Mouse (Mus musculus): Measurements from ENCODE around the gene Ranbp17.

- TF ChIP-seq CTCF (IDR thresholded peaks at IDR 0.05; ENCODE audit: low read depth, low read length) = no peak
- TF ChIP-seq GATA1 (IDR thresholded peaks at IDR 0.05; ENCODE audit: borderline replicate concordance, low read length) = no peak
- no peak for TF ChIP-seq TAL1 (conservative IDR thresholded peaks at IDR 0.05; ENCODE audit: low read depth, low read length)
- no peak for TF ChIP-seq POLR2AphosphoS5 (IDR thresholded peaks at IDR 0.05; ENCODE audit: insufficient replicate concordance, low read depth, low read length)
- TF ChIP-seq GATA2 (IDR thresholded peaks at IDR 0.05; ENCODE audit: borderline replicate concordance, low read depth, low read length) = no peak
These were observed 331.7 kb downstream of the Ranbp17 start for GRCm38 (mm10) chr11:33181804-33182203.
